Mouse (Mus musculus): Measurements from ENCODE around the gene Hrk.

Hrk gene

GRCm38 (mm10) chr5:118174310-118175009, 10.0 kb downstream of the Hrk start:
- no peaks in the 10 kb centered on the region for H3K36me3 ChIP-seq (ENCODE audit: control insufficient read depth, insufficient read depth, low read length, poor library complexity, severe bottlenecking)
- no peak for DNase-seq (ENCODE audit: low read depth, low spot score)

GRCm38 (mm10) chr5:118175137-118175536, 10.7 kb downstream of the Hrk start:
- no peak for DNase-seq (ENCODE audit: low read depth, low spot score)
- Histone ChIP-seq H3K27me3 (ENCODE audit: control insufficient read depth, insufficient read depth, low read length, poor library complexity, severe bottlenecking) (no peaks in the 10 kb centered on the region), H3K36me3 (ENCODE audit: control insufficient read depth, insufficient read depth, low read length, poor library complexity, severe bottlenecking) (no peaks in the 10 kb centered on the region)

More at GRCm38 (mm10) chr5:118174310-118175009, 10.0 kb downstream of the Hrk start:
- no peaks in the 10 kb centered on the region; the same call in 1 of the 2 replicates for H3K27me3 ChIP-seq (ENCODE audit: control insufficient read depth, insufficient read depth, low read length, poor library complexity, severe bottlenecking)

- no peak for DNase-seq (ENCODE audit: low read depth, low spot score)
- H3K36me3 ChIP-seq (ENCODE audit: control insufficient read depth, insufficient read depth, low read length, poor library complexity, severe bottlenecking): no peaks in the 10 kb centered on the region
- no peaks in the 10 kb centered on the region for H3K27me3 ChIP-seq (ENCODE audit: control insufficient read depth, insufficient read depth, low read length, poor library complexity, severe bottlenecking)
These were observed 13.2 kb downstream of the Hrk start for GRCm38 (mm10) chr5:118177640-118178039.

GRCm38 (mm10) chr5:118186903-118187633, 22.6 kb downstream of the Hrk start:
- Histone ChIP-seq H3K36me3 (ENCODE audit: control insufficient read depth, insufficient read depth, low read length, poor library complexity, severe bottlenecking) (no peaks in the 10 kb centered on the region), H3K27me3 (ENCODE audit: control insufficient read depth, insufficient read depth, low read length, poor library complexity, severe bottlenecking) (no peaks in the 10 kb centered on the region)
- DNase-seq (ENCODE audit: low read depth, low spot score): no peak

GRCm38 (mm10) chr5:118188356-118188755, 23.9 kb downstream of the Hrk start:
- Histone ChIP-seq H3K27me3 (ENCODE audit: control insufficient read depth, insufficient read depth, low read length, poor library complexity, severe bottlenecking) (no peaks in the 10 kb centered on the region), H3K36me3 (ENCODE audit: control insufficient read depth, insufficient read depth, low read length, poor library complexity, severe bottlenecking) (no peaks in the 10 kb centered on the region)
- no peak for DNase-seq (ENCODE audit: low read depth, low spot score)

- no peak for DNase-seq (ENCODE audit: low read depth, low spot score)
- no peaks in the 10 kb centered on the region for H3K36me3 ChIP-seq (ENCODE audit: control insufficient read depth, insufficient read depth, low read length, poor library complexity, severe bottlenecking)
- no peaks in the 10 kb centered on the region for H3K27me3 ChIP-seq (ENCODE audit: control insufficient read depth, insufficient read depth, low read length, poor library complexity, severe bottlenecking)
These were observed 26.0 kb downstream of the Hrk start for GRCm38 (mm10) chr5:118190491-118190890.

DNA sequence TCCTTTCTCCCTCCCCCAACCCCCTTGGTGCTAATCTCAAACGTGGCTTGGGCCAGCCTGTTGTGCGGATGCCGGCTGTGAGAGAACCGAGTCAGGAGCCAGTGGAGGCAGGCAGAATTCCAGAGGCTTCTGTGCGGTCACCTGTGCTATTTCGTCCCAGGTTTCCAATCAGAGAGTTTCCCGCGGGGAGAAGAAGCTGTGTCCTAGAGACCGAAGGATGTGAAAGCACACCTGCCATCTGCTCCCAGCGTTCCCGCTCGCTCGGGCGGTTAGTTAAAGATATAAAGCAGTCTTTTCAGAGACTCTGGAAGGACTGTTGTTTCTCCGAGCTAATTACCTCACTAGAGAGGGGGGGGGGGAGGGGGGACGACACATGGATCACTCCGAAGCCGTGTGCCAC, 27.8 kb downstream of the Hrk start:
- no peaks in the 10 kb centered on the region for H3K36me3 ChIP-seq (ENCODE audit: control insufficient read depth, insufficient read depth, low read length, poor library complexity, severe bottlenecking)

DNA sequence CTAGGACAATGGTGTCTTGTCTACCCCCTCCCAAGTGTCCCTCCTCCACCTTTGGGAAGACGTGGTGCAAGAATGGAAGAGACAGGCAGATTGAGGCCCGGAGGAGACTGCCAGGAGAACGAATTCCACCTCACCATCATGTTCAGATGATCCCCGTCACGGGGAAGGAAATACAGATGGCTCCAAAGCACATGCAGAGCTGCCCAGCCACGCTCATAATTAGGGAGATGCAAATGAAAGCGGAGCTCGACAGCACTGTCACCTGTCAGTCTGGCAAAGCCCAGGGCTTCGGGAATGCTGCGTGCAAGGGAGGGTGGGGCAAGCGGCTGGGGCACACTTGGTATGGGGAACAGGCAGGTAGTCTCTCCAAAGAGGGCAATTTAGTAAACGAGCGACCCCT, 33.0 kb downstream of the Hrk start:
- DNase-seq (ENCODE audit: low read depth, low spot score): no peak
- Histone ChIP-seq H3K27me3 (ENCODE audit: control insufficient read depth, insufficient read depth, low read length, poor library complexity, severe bottlenecking) (no peaks in the 10 kb centered on the region), H3K36me3 (ENCODE audit: control insufficient read depth, insufficient read depth, low read length, poor library complexity, severe bottlenecking) (no peaks in the 10 kb centered on the region)

More for the DNA sequence above, 27.8 kb downstream of the Hrk start:
- no peaks in the 10 kb centered on the region for H3K27me3 ChIP-seq (ENCODE audit: control insufficient read depth, insufficient read depth, low read length, poor library complexity, severe bottlenecking)
- no peak for DNase-seq (ENCODE audit: low read depth, low spot score)

DNA sequence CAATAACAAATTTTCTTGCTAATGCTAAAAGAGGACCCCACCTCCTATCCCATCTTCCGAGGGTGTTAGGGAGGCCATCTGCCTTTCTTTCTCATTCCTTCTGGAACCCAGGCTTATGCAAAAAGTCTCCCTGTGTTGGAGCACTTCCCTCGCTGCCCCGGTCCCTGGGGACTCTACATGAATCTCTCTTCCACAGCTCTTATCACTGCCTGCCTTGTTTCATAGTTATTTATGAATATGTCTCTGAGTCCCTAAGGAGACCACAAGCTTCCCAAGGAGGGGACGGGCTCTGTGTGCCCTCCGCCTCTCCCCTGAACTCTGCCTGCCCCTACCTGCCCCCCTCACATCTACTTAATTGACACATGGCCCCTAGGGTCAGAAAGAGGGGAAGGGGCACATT, 35.2 kb downstream of the Hrk start:
- no peak for DNase-seq (ENCODE audit: low read depth, low spot score)
- H3K27me3 ChIP-seq (ENCODE audit: control insufficient read depth, insufficient read depth, low read length, poor library complexity, severe bottlenecking): no peaks in the 10 kb centered on the region
- H3K36me3 ChIP-seq (ENCODE audit: control insufficient read depth, insufficient read depth, low read length, poor library complexity, severe bottlenecking): no peaks in the 10 kb centered on the region

DNA sequence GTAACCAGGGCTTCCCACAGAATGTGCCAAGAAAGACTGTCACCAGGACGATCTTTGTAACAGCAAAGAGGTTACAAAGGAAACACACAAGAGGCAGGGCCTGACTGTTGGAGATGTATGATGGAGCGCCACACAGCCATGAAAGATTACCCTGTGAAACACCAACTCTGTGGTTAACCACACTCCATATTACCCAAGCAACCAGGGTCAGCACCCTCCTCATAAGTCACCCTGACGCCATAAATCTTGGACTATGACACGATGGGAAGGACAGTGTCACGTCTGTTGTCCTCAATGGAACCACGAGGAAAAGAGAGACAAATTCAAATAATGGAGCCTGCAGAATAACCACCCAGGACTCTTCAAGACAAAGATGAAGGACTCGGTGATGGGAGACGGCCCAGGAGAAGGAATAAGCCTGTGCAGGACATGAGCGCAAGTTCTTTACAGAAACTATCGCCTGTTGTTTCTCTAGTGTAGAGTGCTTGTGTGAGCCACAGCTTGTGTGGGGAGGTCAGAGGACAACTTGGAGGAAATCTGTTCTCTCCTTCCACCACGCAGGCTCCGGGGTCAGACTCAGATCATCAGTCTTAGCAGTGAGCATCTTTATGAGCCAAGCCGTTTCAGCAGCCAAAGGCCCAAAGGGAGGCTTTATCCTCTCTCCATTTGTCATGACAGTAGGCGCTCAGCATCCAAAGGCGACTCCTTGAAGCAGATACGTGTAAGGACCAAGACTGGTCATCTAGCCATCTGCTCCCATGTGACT, 40.4 kb downstream of the Hrk start:
- Histone ChIP-seq H3K36me3 (ENCODE audit: control insufficient read depth, insufficient read depth, low read length, poor library complexity, severe bottlenecking) (no peaks in the 10 kb centered on the region), H3K27me3 (ENCODE audit: control insufficient read depth, insufficient read depth, low read length, poor library complexity, severe bottlenecking) (no peaks in the 10 kb centered on the region)
- no peak for DNase-seq (ENCODE audit: low read depth, low spot score)

DNA sequence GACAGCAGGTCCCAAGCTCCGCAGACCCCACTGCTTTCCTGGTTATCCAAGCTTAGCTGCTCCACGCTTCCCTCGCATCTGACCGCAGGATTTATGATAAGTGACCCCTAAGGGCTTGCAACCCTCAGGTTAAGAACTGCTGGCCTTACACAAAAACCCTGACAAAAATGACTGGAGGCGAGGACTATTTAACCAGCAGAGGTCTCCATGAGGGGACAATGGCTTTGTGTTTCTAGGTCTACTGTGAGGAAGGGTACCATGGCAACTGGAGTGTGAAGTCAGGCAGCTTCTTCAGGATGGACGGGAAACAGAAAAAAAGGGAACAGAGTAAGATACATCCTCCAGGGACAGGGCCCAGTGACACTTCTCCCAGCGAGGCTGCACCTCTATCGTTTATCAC, 41.4 kb downstream of the Hrk start:
- Histone ChIP-seq H3K36me3 (ENCODE audit: control insufficient read depth, insufficient read depth, low read length, poor library complexity, severe bottlenecking) (no peaks in the 10 kb centered on the region), H3K27me3 (ENCODE audit: control insufficient read depth, insufficient read depth, low read length, poor library complexity, severe bottlenecking) (no peaks in the 10 kb centered on the region)
- no peak for DNase-seq (ENCODE audit: low read depth, low spot score)

DNA sequence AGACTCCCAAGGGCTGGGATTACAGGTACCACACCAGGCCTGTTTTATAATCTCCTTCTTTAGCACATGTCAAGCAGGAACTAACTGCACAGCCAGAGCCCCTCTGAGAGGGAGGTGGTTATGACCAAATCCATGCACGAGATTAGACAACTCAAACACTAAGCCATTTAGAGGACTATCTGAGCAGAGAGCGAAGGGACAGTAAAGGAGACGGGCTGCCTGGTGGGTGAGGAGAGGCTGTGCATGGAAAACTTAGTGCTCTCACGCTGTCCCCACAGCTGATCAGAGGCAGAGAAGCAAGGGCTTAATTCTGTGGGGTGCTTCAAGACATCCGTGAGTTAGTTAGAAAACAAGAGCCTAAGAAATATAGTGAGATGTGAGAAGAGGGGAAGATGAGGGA, 49.6 kb downstream of the Hrk start:
- DNase-seq (ENCODE audit: low read depth, low spot score): no peak
- H3K36me3 ChIP-seq (ENCODE audit: control insufficient read depth, insufficient read depth, low read length, poor library complexity, severe bottlenecking): no peaks in the 10 kb centered on the region
- H3K27me3 ChIP-seq (ENCODE audit: control insufficient read depth, insufficient read depth, low read length, poor library complexity, severe bottlenecking): no peaks in the 10 kb centered on the region

DNA sequence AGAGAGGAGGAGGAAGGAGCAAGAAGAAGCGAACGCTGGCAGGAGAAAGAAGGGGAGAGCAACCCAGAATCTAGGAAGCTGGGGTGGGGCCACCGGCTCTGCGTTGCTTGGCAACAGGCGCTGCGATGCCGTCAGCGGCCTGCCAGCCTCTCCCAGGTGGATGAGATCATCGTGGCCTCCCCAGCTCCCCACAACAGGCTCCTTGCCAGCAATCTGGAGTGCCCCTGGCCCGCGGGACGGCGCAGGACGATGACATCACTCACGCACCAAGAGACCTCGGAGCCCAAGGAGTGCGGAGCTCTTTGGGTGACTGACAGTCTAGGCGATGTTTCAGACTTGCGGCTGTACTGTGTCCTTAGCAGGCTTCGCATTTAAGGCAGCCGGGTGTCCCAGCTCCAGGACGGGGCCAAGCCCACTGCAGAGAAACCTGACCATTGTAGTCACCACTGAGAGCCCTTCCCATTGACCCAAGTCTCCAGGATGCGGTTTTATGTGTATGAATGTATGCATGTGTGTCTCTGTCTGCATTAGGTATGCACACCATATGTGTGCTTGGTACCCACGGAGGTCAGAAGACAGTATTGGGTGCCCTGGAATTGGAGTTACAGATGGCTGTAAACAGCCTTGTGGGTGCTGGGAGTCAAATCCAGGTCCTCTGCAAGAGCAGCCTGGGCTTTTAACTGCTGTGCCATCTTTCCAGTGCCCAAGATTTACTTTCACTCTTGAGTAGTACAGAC, 50.1 kb downstream of the Hrk start:
- no peak for DNase-seq (ENCODE audit: low read depth, low spot score)
- Histone ChIP-seq H3K27me3 (ENCODE audit: control insufficient read depth, insufficient read depth, low read length, poor library complexity, severe bottlenecking) (no peaks in the 10 kb centered on the region), H3K36me3 (ENCODE audit: control insufficient read depth, insufficient read depth, low read length, poor library complexity, severe bottlenecking) (no peaks in the 10 kb centered on the region)

DNA sequence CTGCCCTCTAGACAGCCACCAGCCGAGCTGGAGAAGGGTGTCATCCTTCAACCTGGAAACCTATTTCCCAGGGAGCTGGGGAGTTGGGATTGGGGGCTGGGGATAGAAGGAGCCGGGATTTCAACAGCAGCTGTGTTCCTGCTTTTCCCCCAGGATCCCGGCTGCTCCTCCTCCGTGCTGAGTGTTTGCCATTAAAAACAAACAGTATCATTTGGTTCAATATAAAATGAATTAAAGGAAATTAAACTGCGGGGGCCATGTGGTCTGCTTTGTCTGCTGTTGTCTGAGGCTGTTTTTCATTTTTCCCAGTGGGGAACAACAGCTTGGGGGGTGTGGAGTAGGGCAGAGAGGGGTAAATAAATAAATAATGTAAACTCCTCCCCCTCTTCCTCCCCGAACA, 53.0 kb downstream of the Hrk start:
- Histone ChIP-seq H3K36me3 (ENCODE audit: control insufficient read depth, insufficient read depth, low read length, poor library complexity, severe bottlenecking) (no peaks in the 10 kb centered on the region), H3K27me3 (ENCODE audit: control insufficient read depth, insufficient read depth, low read length, poor library complexity, severe bottlenecking) (no peaks in the 10 kb centered on the region)
- DNase-seq (ENCODE audit: low read depth, low spot score): no peak

Data from splenic B cell, adult 2 months (primary cell).